Mouse (Mus musculus) ES-E14 (cell line): ENCODE results near the gene Cdkn1c.

Experiments
- HCFC1 ChIP-seq: IDR thresholded peaks from 2 replicates; pipeline ENCODE4 v1.6.1; 2012; ENCODE audit warnings: low read length, inconsistent platforms, borderline replicate concordance; ENCODE audit not compliant: insufficient read depth
- ZNF384 ChIP-seq: IDR thresholded peaks from 2 replicates; pipeline ENCODE4 v1.6.1; 2012; ENCODE audit warnings: low read depth, low read length, inconsistent platforms

- TF ChIP-seq HCFC1 (no peak), ZNF384 (no peak)
Measured at GRCm38 (mm10) chr7:143506271-143506670, 45.4 kb upstream of the Cdkn1c start.
